Mouse (Mus musculus) limb, embryonic 11.5 days (tissue): ENCODE measurements around the gene Stk26. TPM values are rescaled to one million over a fixed set of nuclear protein-coding genes. Genes with fewer than 3 reads are reported as not detected.

Experiments
- ATAC-seq: fragments of 200-750 bp; cut with Nextera tagmentation; 2 replicates; pipeline ENCODE4 v1.8.0; 2017; ENCODE audit warnings: low read depth; ENCODE audit not compliant: insufficient number of reproducible peaks, low FRiP score, low TSS enrichment
- DNase-seq: peaks from one replicate; pipeline ENCODE4 v3.0.0-alpha.2; 2015; ENCODE audit warnings: low spot score
- H3K27ac ChIP-seq: fragments of 300-500 bp; sonication (generic); replicated peaks from 2 replicates; pipeline ENCODE4 v1.5.1; 2014; ENCODE audit warnings: low read depth, mild to moderate bottlenecking, low read length
- H3K27me3 ChIP-seq: fragments of 300-500 bp; sonication (generic); 2 replicates; pipeline ENCODE4 v1.6.1; 2014; ENCODE audit warnings: mild to moderate bottlenecking, low read length, mixed read lengths; ENCODE audit not compliant: control insufficient read depth, insufficient read depth
- H3K36me3 ChIP-seq: fragments of 300-500 bp; sonication (generic); 2 replicates; pipeline ENCODE4 v1.6.1; 2014; ENCODE audit warnings: mild to moderate bottlenecking, low read length, moderate library complexity, mixed read lengths; ENCODE audit not compliant: control insufficient read depth, insufficient read depth
- H3K4me1 ChIP-seq: fragments of 300-500 bp; sonication (generic); 2 replicates; pipeline ENCODE4 v1.6.1; 2014; ENCODE audit warnings: low read length, mixed read lengths; ENCODE audit not compliant: control insufficient read depth, insufficient read depth
- H3K4me2 ChIP-seq: fragments of 300-500 bp; sonication (generic); 2 replicates; pipeline ENCODE4 v1.6.1; 2014; ENCODE audit warnings: low read depth, mild to moderate bottlenecking, moderate library complexity; ENCODE audit not compliant: severe bottlenecking
- H3K4me3 ChIP-seq: fragments of 300-500 bp; sonication (generic); 2 replicates; pipeline ENCODE4 v1.5.1; 2014; ENCODE audit warnings: low read depth, low read length
- H3K9ac ChIP-seq: fragments of 300-500 bp; sonication (generic); 2 replicates; pipeline ENCODE4 v1.6.1; 2014; ENCODE audit warnings: mild to moderate bottlenecking, low read length
- H3K9me3 ChIP-seq: fragments of 300-500 bp; sonication (generic); 2 replicates; pipeline ENCODE4 v1.6.1; 2016; ENCODE audit warnings: low read length; ENCODE audit not compliant: control insufficient read depth
- WGBS: fragments of 180-500 bp; shearing (Covaris S2); extraction: QIAGEN DNeasy Blood & Tissue Kit; methylation state at CpG from one replicate; pipeline ENCODE4 v1.1.7; 2014; 5-methylcytosine and 5-hydroxymethylcytosine counted together
- polyA plus RNA-seq: library from polyadenylated mRNA; unstranded; fragments of >200 nt; fragmentation: Nextera tagmentation; extraction: Ambion mirVana; gene quantifications from 2 replicates; pipeline ENCODE4 v1.2.1, GENCODE M21; 2014

Gene Stk26
- polyA plus RNA-seq, 1 experiment from 2014 or later, result 14.1 TPM

- Histone ChIP-seq H3K27me3 (no peaks in the 10 kb centered on the region), H3K9me3 (no peaks in the 10 kb centered on the region), H3K36me3 (no peaks in the 10 kb centered on the region), H3K9ac (no peak within 1 kb of the TSS), H3K4me1 (no peaks in the 10 kb centered on the region), H3K27ac (no peak within 1 kb of the TSS), H3K4me3 (no peak within 1 kb of the TSS), H3K4me2 (no peak within 1 kb of the TSS)
- DNase-seq (no peak), ATAC-seq (no peak)
- 73% methylated on average over 14 of the region's 14 CpGs for WGBS
Observed at GRCm38 (mm10) chrX:50942610-50943009, 101.8 kb downstream of the Stk26 start, which contains the start of gene Frmd7. Frmd7 (minus strand) TSS chrX:50942710.

Other genes with a start within 250 kb of the Stk26 start
- 0.23 TPM in 1 of 2 replicates, not detected in the other for gene Frmd7, start 101.7 kb downstream of the Stk26 start, polyA plus RNA-seq
- 45.8 and 47.7 TPM in 2 replicates for gene Rap2c, start 177.0 kb downstream of the Stk26 start, polyA plus RNA-seq